Mouse (Mus musculus): ENCODE data around the gene Defb41.
"Not testable (repeated sequence)": the region's sequence is repeated elsewhere in the genome, so short reads cannot be mapped to it uniquely, and the experiment has no call there.

Defb41 gene

DNA sequence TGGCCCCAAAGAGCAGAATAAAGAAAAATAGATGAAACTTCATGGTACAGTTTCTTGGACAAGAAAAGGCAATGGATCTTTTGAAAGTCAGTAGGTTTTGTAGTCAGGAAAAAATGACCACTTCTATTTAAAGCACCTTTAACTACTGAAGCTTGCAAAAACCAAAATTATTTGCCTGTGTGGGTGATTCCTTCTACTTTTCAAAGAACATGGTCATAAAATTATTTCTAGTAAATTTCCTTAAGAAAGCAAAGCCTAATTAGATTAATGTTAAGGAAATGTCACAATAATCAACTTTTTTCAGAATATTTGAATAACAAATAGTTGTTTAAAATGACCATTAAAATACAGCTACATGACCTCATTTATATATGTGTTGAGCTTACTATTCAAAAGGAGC is at the start of gene Defb41:
Gene Defb41 (minus strand): TSS at position 101 of the 400 bp plus-strand sequence.
- no peak for DNase-seq

DNA sequence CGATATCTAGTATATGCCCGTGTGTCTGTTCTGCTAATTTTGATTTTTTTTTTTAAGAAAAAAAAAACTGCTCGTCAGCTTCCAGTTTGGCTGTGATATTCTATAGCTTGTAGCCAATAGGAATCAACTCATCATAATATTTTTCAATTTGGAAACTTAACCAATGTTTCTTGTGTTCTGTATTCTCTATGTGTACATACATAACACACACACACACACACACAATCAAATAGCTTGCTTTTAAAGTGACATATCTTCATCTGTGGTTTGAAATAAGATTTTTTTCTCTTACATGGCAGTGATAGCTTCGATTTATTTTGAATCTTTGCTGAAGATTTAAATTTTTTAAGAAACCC is 43.5 kb upstream of the Defb41 start:
- DNase-seq: no peak

- no peak for DNase-seq
These were observed 42.9 kb upstream of the Defb41 start for GRCm38 (mm10) chr1:18307545-18308473.

GRCm38 (mm10) chr1:18292515-18292914 is 27.6 kb upstream of the Defb41 start:
- DNase-seq: no peak

DNA sequence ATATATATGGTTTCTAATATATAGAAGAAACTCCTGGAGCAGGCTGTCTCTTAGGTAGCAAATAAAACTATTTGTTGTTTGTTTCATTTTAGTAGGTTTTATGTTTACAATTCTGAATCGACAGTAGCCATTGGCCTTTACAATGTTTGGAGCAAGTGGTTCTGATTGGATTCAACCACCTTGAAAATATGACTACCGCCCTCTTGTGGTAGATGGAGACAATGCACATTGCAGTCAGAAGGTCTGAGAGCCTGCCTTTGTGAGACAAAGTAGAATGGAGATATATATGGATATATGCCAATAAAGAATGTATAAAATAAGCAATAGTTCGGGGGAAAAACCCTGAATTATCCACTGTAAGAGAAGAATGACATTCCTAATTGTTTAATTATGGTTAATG is 23.9 kb upstream of the Defb41 start:
- DNase-seq: no peak

DNA sequence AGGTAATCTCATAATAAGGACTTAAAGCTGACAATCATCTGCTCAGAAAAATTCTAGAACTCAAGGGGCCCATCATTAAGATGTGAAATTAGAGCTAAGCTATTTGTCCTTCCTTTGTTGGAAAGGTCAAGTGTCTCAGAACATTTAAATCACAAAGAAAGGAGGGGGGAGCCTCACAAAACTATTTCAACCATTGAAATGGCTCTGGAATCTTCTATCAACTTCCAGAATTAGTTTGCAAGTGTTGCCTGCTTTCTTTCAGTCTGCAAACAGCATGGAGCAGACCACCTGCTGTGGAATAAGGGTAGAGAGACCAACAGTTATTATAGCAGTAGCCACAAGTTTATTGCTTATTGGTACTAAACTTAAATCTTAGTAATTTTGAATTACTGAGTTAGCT is 22.4 kb upstream of the Defb41 start:
- no peak for DNase-seq

DNA sequence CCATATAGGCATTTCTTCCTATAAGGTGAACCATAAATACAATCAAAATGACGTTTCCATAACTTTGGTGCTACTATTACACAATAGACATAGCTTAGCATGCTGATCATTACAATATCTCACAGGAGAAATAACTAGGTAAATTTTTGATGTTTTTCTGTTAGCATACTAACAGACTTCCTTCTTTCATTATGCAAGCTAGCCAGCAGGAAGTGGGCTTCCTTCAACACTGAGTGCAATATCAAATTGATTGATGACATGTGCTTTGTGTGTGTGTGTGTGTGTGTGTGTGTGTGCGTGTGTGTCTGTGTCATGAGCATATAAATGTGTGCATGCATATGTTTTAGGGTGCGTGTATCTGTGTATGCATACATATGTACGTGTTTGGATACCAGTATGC is 6.2 kb upstream of the Defb41 start:
- no peak for DNase-seq

DNA sequence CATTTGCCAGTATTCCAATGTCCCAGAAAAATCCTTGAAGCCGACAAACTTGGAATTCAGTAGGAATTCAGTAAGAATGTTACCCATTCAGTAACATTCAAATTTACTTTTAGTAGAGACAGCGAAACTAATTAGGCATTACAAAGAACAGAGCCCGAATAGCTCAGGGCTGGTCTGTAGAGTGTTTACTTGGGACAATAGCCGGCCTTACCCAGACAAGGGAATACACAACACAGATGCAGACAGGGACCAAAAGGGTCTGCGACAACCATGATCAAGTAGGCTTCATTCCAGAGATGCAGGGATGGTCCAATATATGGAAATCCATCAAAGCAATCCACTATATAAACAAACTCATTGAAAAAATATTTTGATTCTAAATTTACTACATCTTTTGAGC is 3.9 kb upstream of the Defb41 start:
- DNase-seq: no peak

GRCm38 (mm10) chr1:18245801-18246580 is 18.9 kb downstream of the Defb41 start:
- not testable (repeated sequence) for DNase-seq

GRCm38 (mm10) chr1:18237343-18237742 is 27.6 kb downstream of the Defb41 start, which contains the start of gene Defb18:
Defb18 (minus strand) TSS chr1:18237443.
- DNase-seq: no peak

DNA sequence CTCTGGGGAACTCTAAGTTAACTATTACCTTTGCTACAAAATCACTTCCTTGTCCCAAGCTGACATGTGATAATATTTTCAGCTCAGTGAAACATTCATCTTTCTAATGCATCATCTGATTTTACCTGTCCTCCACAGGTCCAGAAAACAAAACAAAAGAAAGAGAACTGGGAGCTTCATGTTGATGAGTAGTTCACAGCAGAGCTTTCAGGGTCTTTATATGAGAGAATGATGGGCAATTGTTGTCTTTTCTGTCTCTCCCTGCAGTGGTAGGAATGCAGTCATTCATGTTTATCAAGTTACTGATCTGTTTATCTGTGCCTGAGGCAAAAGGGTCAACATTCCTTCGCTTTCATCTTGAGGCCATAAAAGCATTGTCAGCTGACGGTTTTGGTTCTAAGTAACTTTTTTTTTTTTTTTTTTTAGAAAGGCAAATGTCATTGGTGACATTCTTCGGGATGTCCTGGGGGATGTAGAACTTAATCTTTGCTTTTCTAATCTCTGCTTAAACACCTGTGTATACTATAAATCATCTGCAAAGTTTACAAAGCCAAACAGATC is 41.5 kb downstream of the Defb41 start:
- DNase-seq: no peak
